Mouse (Mus musculus) G1E-ER4 (cell line): ENCODE results near the gene Srsf4. TPM values are rescaled to one million over a fixed set of nuclear protein-coding genes. Genes with fewer than 3 reads are reported as not detected.

Experiments used
- GATA1 ChIP-seq: IDR thresholded peaks from one replicate; pipeline ENCODE4 v1.8.0; 2012; ENCODE audit warnings: low read length, inconsistent platforms
- polyA plus RNA-seq: library from polyadenylated mRNA; stranded (reverse); fragments of >175 nt; gene quantifications from 2 replicates; pipeline ENCODE4 v1.2.3, GENCODE M21; 2012

Gene Srsf4
- polyA plus RNA-seq, 1 experiment: 225 TPM

GRCm38 (mm10) chr4:131849986-131850638 is 23.3 kb upstream of the Srsf4 start:
- TF ChIP-seq GATA1: no peak

- no peak for TF ChIP-seq GATA1
Measured at GRCm38 (mm10) chr4:131854950-131855349, 18.5 kb upstream of the Srsf4 start.

GRCm38 (mm10) chr4:131860492-131861340 is 12.7 kb upstream of the Srsf4 start:
- TF ChIP-seq GATA1: no peak

GRCm38 (mm10) chr4:131861341-131861739 is 12.1 kb upstream of the Srsf4 start:
- no peak for TF ChIP-seq GATA1

GRCm38 (mm10) chr4:131872672-131873292 is 635 bp upstream of the Srsf4 start:
- TF ChIP-seq GATA1: no peak

- no peak for TF ChIP-seq GATA1
Measured at GRCm38 (mm10) chr4:131874169-131874536, 736 bp downstream of the Srsf4 start.

GRCm38 (mm10) chr4:131874567-131874966 is 1.1 kb downstream of the Srsf4 start:
- TF ChIP-seq GATA1: no peak

GRCm38 (mm10) chr4:131875242-131875641 is 1.8 kb downstream of the Srsf4 start:
- TF ChIP-seq GATA1: no peak

GRCm38 (mm10) chr4:131876836-131877235 is 3.4 kb downstream of the Srsf4 start:
- TF ChIP-seq GATA1: no peak

- no peak for TF ChIP-seq GATA1
Measured at GRCm38 (mm10) chr4:131879692-131880091, 6.3 kb downstream of the Srsf4 start.

- TF ChIP-seq GATA1: no peak
Measured at GRCm38 (mm10) chr4:131881306-131881705, 7.9 kb downstream of the Srsf4 start.

GRCm38 (mm10) chr4:131883571-131883970 is 10.2 kb downstream of the Srsf4 start:
- no peak for TF ChIP-seq GATA1

- TF ChIP-seq GATA1: no peak
Measured at GRCm38 (mm10) chr4:131885376-131885775, 12.0 kb downstream of the Srsf4 start.

- TF ChIP-seq GATA1: no peak
Measured at GRCm38 (mm10) chr4:131888564-131888963, 15.1 kb downstream of the Srsf4 start.

- TF ChIP-seq GATA1: no peak
Measured at GRCm38 (mm10) chr4:131890692-131891091, 17.3 kb downstream of the Srsf4 start.

GRCm38 (mm10) chr4:131897109-131897508 is 23.7 kb downstream of the Srsf4 start:
- no peak for TF ChIP-seq GATA1
